Mouse (Mus musculus) left cerebral cortex, postnatal 4 days (tissue): ENCODE data around the gene Hid1. TPM values are rescaled to one million over a fixed set of nuclear protein-coding genes. Genes with fewer than 3 reads are reported as not detected.

Experiments used
- total RNA-seq, 2 experiments: library from RNA; stranded (reverse); gene quantifications; 2 replicates each; pipeline ENCODE4 v1.2.3; 2021

Gene Hid1
- total RNA-seq, 2 experiments from 2014 or later: 72.7 to 80.6 TPM

Other genes starting within 250 kb of the Hid1 start
- under 1 TPM; 0.30 to 0.48 TPM for gene Cd300lf, start 233.8 kb downstream of the Hid1 start, total RNA-seq
- gene Slc9a3r1, start 204.4 kb downstream of the Hid1 start, total RNA-seq: 10 to 100 TPM; 38.7 to 41.3 TPM
- 10 to 100 TPM; 18.1 to 18.2 TPM for gene Tmem104, start 180.3 kb downstream of the Hid1 start, total RNA-seq
- gene Nat9, start 179.9 kb downstream of the Hid1 start, total RNA-seq: 10 to 100 TPM; 12.5 to 15.6 TPM
- 1 to 10 TPM; 1.4 to 2.0 TPM for gene Grin2c, start 100.5 kb downstream of the Hid1 start, total RNA-seq
- gene Fdxr, start 90.7 kb downstream of the Hid1 start, total RNA-seq: 10 to 100 TPM; 24.4 to 25.8 TPM
- gene Fads6, start 70.1 kb downstream of the Hid1 start, total RNA-seq: 1 to 10 TPM; 2.9 to 4.1 TPM
- gene Otop2, start 60.6 kb downstream of the Hid1 start, total RNA-seq: not detected
- under 1 TPM in 1 of 2 experiments, not detected in 1; 0.24 TPM for gene Ush1g, start 45.7 kb downstream of the Hid1 start, total RNA-seq
- under 1 TPM in 1 of 2 experiments, not detected in 1; 0.42 TPM for gene Otop3, start 33.0 kb downstream of the Hid1 start, total RNA-seq
- gene Cdr2l, start 14.2 kb upstream of the Hid1 start, total RNA-seq: 10 to 100 TPM; 31.4 to 33.1 TPM
- 100 to 1,000 TPM in 1 of 2 experiments, 10 to 100 TPM in 1; 97.9 to 109 TPM for gene Mrpl58, start 36.0 kb upstream of the Hid1 start, total RNA-seq
- gene Atp5h, start 52.2 kb upstream of the Hid1 start, total RNA-seq: 100 to 1,000 TPM; 290 to 310 TPM
- 10 to 100 TPM; 47.7 to 52.9 TPM for gene Kctd2, start 52.4 kb upstream of the Hid1 start, total RNA-seq
- gene Trim80, start 72.8 kb upstream of the Hid1 start, total RNA-seq: under 1 TPM in 1 of 2 experiments, not detected in 1; 0.20 TPM
- gene Slc16a5, start 94.7 kb upstream of the Hid1 start, total RNA-seq: not detected
- gene Armc7, start 107.9 kb upstream of the Hid1 start, total RNA-seq: 10 to 100 TPM in 1 of 2 experiments, 1 to 10 TPM in 1; 9.9 to 10.2 TPM
- gene Nt5c, start 124.1 kb upstream of the Hid1 start, total RNA-seq: 10 to 100 TPM; 57.4 to 70.8 TPM
- gene Jpt1, start 146.6 kb upstream of the Hid1 start, total RNA-seq: 100 to 1,000 TPM; 803 to 865 TPM
- 100 to 1,000 TPM; 439 to 466 TPM for gene Sumo2, start 168.5 kb upstream of the Hid1 start, total RNA-seq
- 10 to 100 TPM; 66.6 to 73.4 TPM for gene Nup85, start 196.7 kb upstream of the Hid1 start, total RNA-seq
- 10 to 100 TPM; 43.0 to 44.1 TPM for gene Mrps7, start 236.2 kb upstream of the Hid1 start, total RNA-seq
- gene Gga3, start 236.3 kb upstream of the Hid1 start, total RNA-seq: 10 to 100 TPM; 83.9 to 85.2 TPM
- 10 to 100 TPM; 13.3 to 14.1 TPM for gene Mif4gd, start 245.2 kb upstream of the Hid1 start, total RNA-seq